Mouse (Mus musculus) MEL (cell line): ENCODE measurements at regions not wholly inside any gene's neighbourhood (a gene's known extent, or its start where the extent isn't known, plus 50 kb on each side); places are given as distances from the start of the nearest gene placed in this dataset.

Experiments used
- DNase-seq: peaks from one replicate; pipeline ENCODE4 v3.0.0; 2011; ENCODE audit warnings: low read depth, low spot score
- H3K27ac ChIP-seq: 2 replicates; pipeline ENCODE4 v1.5.1; 2012; ENCODE audit warnings: low read depth, mild to moderate bottlenecking, control low read depth, low read length, moderate library complexity; ENCODE audit not compliant: control insufficient read depth
- H3K27me3 ChIP-seq, 2 experiments: fragments of 150-350 bp in 1 of 2; sonication (generic) in 1 of 2; 2 replicates each; pipeline ENCODE4 v1.6.1; 2012; ENCODE audit warnings: low read length in 2 of 2, mild to moderate bottlenecking in 2 of 2, improper control_type of control experiment in 1 of 2, moderate library complexity in 1 of 2; ENCODE audit not compliant: insufficient read depth in 2 of 2, control insufficient read depth in 1 of 2
- H3K36me3 ChIP-seq, 2 experiments: 2 replicates each; pipeline ENCODE4 v1.6.1; 2012 to 2014; ENCODE audit warnings: low read length in 2 of 2, improper control_type of control experiment in 1 of 2, inconsistent platforms in 1 of 2, mild to moderate bottlenecking in 1 of 2; ENCODE audit not compliant: insufficient read depth in 2 of 2, control insufficient read depth in 1 of 2
- H3K4me1 ChIP-seq, 2 experiments: fragments of 150-350 bp in 1 of 2; sonication (generic) in 1 of 2; 2 replicates each; pipeline ENCODE4 v1.6.1; 2012; ENCODE audit warnings: low read length in 2 of 2, improper control_type of control experiment in 1 of 2, mild to moderate bottlenecking in 1 of 2; ENCODE audit not compliant: insufficient read depth in 2 of 2, control insufficient read depth in 1 of 2
- H3K4me3 ChIP-seq, 2 experiments: fragments of 150-350 bp in 1 of 2; sonication (generic) in 1 of 2; 2 replicates each; pipeline ENCODE4 v1.5.1; 2012; ENCODE audit warnings: low read depth in 2 of 2, low read length in 2 of 2, mild to moderate bottlenecking in 2 of 2, moderate library complexity in 2 of 2, control low read depth in 1 of 2, improper control_type of control experiment in 1 of 2; ENCODE audit not compliant: control insufficient read depth in 1 of 2, insufficient read depth in 1 of 2
- H3K79me2 ChIP-seq: 2 replicates; pipeline ENCODE4 v1.6.1; 2012; ENCODE audit warnings: mild to moderate bottlenecking, low read length, moderate library complexity; ENCODE audit not compliant: control insufficient read depth, poor library complexity, insufficient read depth
- H3K9ac ChIP-seq: 2 replicates; pipeline ENCODE4 v1.6.1; 2012; ENCODE audit warnings: low read depth, mild to moderate bottlenecking, control low read depth, low read length, moderate library complexity; ENCODE audit not compliant: control insufficient read depth, poor library complexity, severe bottlenecking
- H3K9me3 ChIP-seq: fragments of 150-350 bp; sonication (generic); replicated peaks from 2 replicates; pipeline ENCODE4 v1.6.1; 2012; ENCODE audit warnings: mild to moderate bottlenecking, low read length, improper control_type of control experiment, moderate library complexity; ENCODE audit not compliant: insufficient read depth
- BHLHE40 ChIP-seq: IDR thresholded peaks from 2 replicates; pipeline ENCODE4 v1.6.1; 2012; ENCODE audit warnings: low read depth, mild to moderate bottlenecking, inconsistent platforms, low read length, improper control_type of control experiment, borderline replicate concordance
- CTCF ChIP-seq, 3 experiments: IDR thresholded peaks in 2 of 3; conservative IDR thresholded peaks in 1 of 3; 2 replicates each; pipeline ENCODE4 v1.5.1; 2011 to 2012; ENCODE audit warnings: low read length in 3 of 3, low read depth in 2 of 3, mild to moderate bottlenecking in 2 of 3, improper control_type of control experiment in 1 of 3, inconsistent platforms in 1 of 3, mixed read lengths in 1 of 3, moderate library complexity in 1 of 3; ENCODE audit not compliant: control insufficient read depth in 1 of 3, insufficient read depth in 1 of 3, poor library complexity in 1 of 3, severe bottlenecking in 1 of 3
- E2F4 ChIP-seq: IDR thresholded peaks from 2 replicates; pipeline ENCODE4 v1.6.1; 2011; ENCODE audit warnings: low read depth, low read length, improper control_type of control experiment, borderline replicate concordance
- ELF1 ChIP-seq: IDR thresholded peaks from 2 replicates; pipeline ENCODE4 v1.6.1; 2014; ENCODE audit warnings: low read depth, mild to moderate bottlenecking, inconsistent platforms, low read length, improper control_type of control experiment, moderate library complexity
- EP300 ChIP-seq, 2 experiments: IDR thresholded peaks; 2 replicates each; pipeline ENCODE4 v1.6.1; 2011; ENCODE audit warnings: improper control_type of control experiment in 2 of 2, low read length in 2 of 2, low read depth in 1 of 2, mild to moderate bottlenecking in 1 of 2
- ETS1 ChIP-seq: IDR thresholded peaks from 2 replicates; pipeline ENCODE4 v1.6.1; 2012; ENCODE audit warnings: low read depth, mild to moderate bottlenecking, inconsistent platforms, low read length, improper control_type of control experiment, moderate library complexity
- GABPA ChIP-seq: IDR thresholded peaks from 2 replicates; pipeline ENCODE4 v1.6.1; 2012; ENCODE audit warnings: low read depth, mild to moderate bottlenecking, inconsistent platforms, low read length, improper control_type of control experiment, moderate library complexity
- HCFC1 ChIP-seq: IDR thresholded peaks from 2 replicates; pipeline ENCODE4 v1.6.1; 2012; ENCODE audit warnings: low read depth, mild to moderate bottlenecking, inconsistent platforms, low read length, improper control_type of control experiment, moderate library complexity
- MXI1 ChIP-seq: IDR thresholded peaks from 2 replicates; pipeline ENCODE4 v1.6.1; 2011; ENCODE audit warnings: mild to moderate bottlenecking, low read depth, low read length, improper control_type of control experiment
- MYB ChIP-seq: IDR thresholded peaks from 2 replicates; pipeline ENCODE4 v1.6.1; 2011; ENCODE audit warnings: mild to moderate bottlenecking, low read depth, low read length, improper control_type of control experiment
- MYC ChIP-seq: IDR thresholded peaks from 2 replicates; pipeline ENCODE4 v1.6.1; 2011; ENCODE audit warnings: low read depth, mild to moderate bottlenecking, low read length, improper control_type of control experiment, moderate library complexity
- NELFE ChIP-seq: IDR thresholded peaks from 2 replicates; pipeline ENCODE4 v1.6.1; 2011; ENCODE audit warnings: low read depth, low read length, improper control_type of control experiment
- NRF1 ChIP-seq: IDR thresholded peaks from 2 replicates; pipeline ENCODE4 v1.6.1; 2014; ENCODE audit warnings: low read depth, mild to moderate bottlenecking, inconsistent platforms, low read length, improper control_type of control experiment, moderate library complexity; ENCODE audit not compliant: poor library complexity, insufficient read depth, severe bottlenecking
- POLR2A ChIP-seq, 2 experiments: IDR thresholded peaks; 2 replicates each; pipeline ENCODE4 v1.6.1; 2011 to 2012; ENCODE audit warnings: low read length in 2 of 2, mild to moderate bottlenecking in 2 of 2, control low read depth in 1 of 2, improper control_type of control experiment in 1 of 2, low read depth in 1 of 2, moderate library complexity in 1 of 2; ENCODE audit not compliant: control insufficient read depth in 1 of 2, insufficient read depth in 1 of 2, poor library complexity in 1 of 2
- POLR2AphosphoS2 ChIP-seq: IDR thresholded peaks from 2 replicates; pipeline ENCODE4 v1.6.1; 2011; ENCODE audit warnings: low read length, improper control_type of control experiment
- RCOR1 ChIP-seq: IDR thresholded peaks from 2 replicates; pipeline ENCODE4 v1.6.1; 2012; ENCODE audit warnings: low read depth, mild to moderate bottlenecking, inconsistent platforms, low read length, improper control_type of control experiment
- SIN3A ChIP-seq: IDR thresholded peaks from 2 replicates; pipeline ENCODE4 v1.6.1; 2012; ENCODE audit warnings: low read length, improper control_type of control experiment, inconsistent platforms
- SMC3 ChIP-seq: IDR thresholded peaks from 2 replicates; pipeline ENCODE4 v1.6.1; 2011; ENCODE audit warnings: low read depth, low read length, improper control_type of control experiment
- TBP ChIP-seq: IDR thresholded peaks from 2 replicates; pipeline ENCODE4 v1.8.0; 2011; ENCODE audit warnings: low read depth, low read length, improper control_type of control experiment
- UBTF ChIP-seq: IDR thresholded peaks from 2 replicates; pipeline ENCODE4 v1.6.1; 2012; ENCODE audit warnings: low read depth, mild to moderate bottlenecking, inconsistent platforms, low read length, improper control_type of control experiment, moderate library complexity, borderline replicate concordance; ENCODE audit not compliant: insufficient read depth
- ZC3H11A ChIP-seq: IDR thresholded peaks from 2 replicates; pipeline ENCODE4 v1.6.1; 2012; ENCODE audit warnings: low read depth, mild to moderate bottlenecking, inconsistent platforms, low read length, improper control_type of control experiment
- ZKSCAN1 ChIP-seq: IDR thresholded peaks from 2 replicates; pipeline ENCODE4 v1.6.1; 2012; ENCODE audit warnings: low read depth, mild to moderate bottlenecking, inconsistent platforms, low read length, improper control_type of control experiment, moderate library complexity
- ZNF384 ChIP-seq: IDR thresholded peaks from 2 replicates; pipeline ENCODE4 v1.6.1; 2012; ENCODE audit warnings: low read depth, mild to moderate bottlenecking, inconsistent platforms, low read length, improper control_type of control experiment

DNA sequence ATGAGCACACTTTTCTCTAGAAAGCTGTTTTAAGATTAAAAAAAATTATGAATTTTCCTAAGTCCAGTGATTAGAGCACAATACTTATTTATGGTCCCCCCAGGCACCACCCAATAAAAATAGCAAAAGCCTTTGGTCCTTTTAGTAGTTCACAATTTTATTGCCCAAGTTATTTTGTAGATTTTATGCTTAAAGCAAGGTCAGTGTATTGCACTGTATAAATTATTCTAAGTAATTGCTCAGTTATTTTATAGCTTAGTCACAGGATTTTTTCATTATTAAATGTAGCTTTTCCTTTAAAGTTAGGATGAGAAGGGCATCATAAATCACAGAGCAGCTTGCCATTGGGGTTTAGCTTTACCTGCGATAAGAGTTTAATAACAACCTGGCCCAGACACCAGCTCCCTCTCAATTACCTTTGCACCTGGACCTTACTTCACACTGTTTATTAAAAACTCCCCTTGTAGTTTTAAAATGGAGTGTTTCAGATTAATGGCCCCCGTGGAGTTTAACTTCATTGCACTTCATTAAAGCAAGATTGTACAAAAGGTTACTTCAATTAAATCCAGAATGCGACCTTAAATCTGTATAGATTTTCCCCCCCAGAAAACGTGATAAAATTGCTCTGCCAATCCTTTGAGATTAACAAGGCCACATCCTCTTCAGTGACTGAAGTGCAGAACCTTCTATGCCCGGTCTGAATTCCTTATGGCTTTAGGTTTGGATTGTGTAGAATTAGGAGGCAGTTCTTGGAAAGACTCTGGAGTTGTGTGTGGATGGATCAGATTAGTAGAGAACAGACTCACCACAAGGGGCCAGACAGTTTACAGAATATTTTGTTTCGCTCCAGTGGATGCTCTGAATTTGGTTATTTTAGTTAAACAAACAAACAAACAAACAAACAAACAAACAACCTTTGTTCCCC, 176.1 kb upstream of the Frg1 start:
- H3K36me3 ChIP-seq = no peaks in the 10 kb centered on the region
- H3K27ac ChIP-seq = no peak overlapping the region
- no peak for DNase-seq
- no peak for TF ChIP-seq ZNF384
- no peak for TF ChIP-seq MYB
- TF ChIP-seq EP300 (IDR thresholded peaks at IDR 0.05; ENCODE audit: low read depth in 1 of 2, low read length in 2 of 2) = no peak
- TF ChIP-seq CTCF (IDR thresholded peaks at IDR 0.05 in 2 of 3, conservative IDR thresholded peaks at IDR 0.05 in 1 of 3; ENCODE audit: control insufficient read depth in 1 of 3, insufficient read depth in 1 of 3, low read depth in 2 of 3, low read length in 3 of 3, poor library complexity in 1 of 3, severe bottlenecking in 1 of 3) = no peak
- TF ChIP-seq POLR2A (IDR thresholded peaks at IDR 0.05; ENCODE audit: control insufficient read depth in 1 of 2, insufficient read depth in 1 of 2, low read depth in 1 of 2, low read length in 2 of 2, poor library complexity in 1 of 2) = no peak
- TF ChIP-seq ZKSCAN1 = no peak
- TF ChIP-seq GABPA = no peak
- TF ChIP-seq SIN3A = no peak
- no peak for TF ChIP-seq ZC3H11A
- TF ChIP-seq MXI1 = no peak
- TF ChIP-seq POLR2AphosphoS2 = no peak
- no peak for TF ChIP-seq TBP
- TF ChIP-seq MYC = no peak
- TF ChIP-seq SMC3 = no peak
- TF ChIP-seq ETS1 = no peak
- no peak for TF ChIP-seq BHLHE40
- no peak for TF ChIP-seq ELF1
- no peak for TF ChIP-seq HCFC1
- no peak for TF ChIP-seq NRF1
- no peak overlapping the region for H3K4me3 ChIP-seq
- no peaks in the 10 kb centered on the region for H3K4me1 ChIP-seq
- no peaks in the 10 kb centered on the region for H3K27me3 ChIP-seq
- no peak overlapping the region for H3K9ac ChIP-seq
- H3K9me3 ChIP-seq = no peaks in the 10 kb centered on the region
- H3K79me2 ChIP-seq = no peaks in the 10 kb centered on the region

DNA sequence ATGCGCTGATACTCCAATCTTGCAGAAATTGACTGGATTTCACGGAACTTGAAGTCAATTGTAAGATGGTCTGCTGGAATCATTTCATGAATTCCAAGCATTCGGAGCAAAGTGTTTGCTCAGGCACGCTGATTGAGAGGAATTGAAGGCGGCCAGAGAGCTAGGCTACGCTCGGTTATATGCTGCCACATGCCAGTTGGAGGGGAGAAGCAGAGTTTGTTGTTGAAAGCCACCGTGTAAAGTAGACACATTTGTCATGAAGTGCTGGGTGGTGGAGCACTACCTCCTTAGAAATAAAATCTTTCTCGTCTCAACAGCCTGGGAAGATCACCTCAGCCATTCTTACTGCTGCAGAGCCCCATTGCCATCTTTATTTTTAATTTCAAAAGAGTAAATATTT, 175.3 kb upstream of the Frg1 start:
- Histone ChIP-seq H3K9ac (no peak overlapping the region), H3K4me1 (no peaks in the 10 kb centered on the region), H3K4me3 (no peak overlapping the region), H3K79me2 (no peaks in the 10 kb centered on the region), H3K9me3 (no peaks in the 10 kb centered on the region), H3K36me3 (no peaks in the 10 kb centered on the region), H3K27me3 (no peaks in the 10 kb centered on the region), H3K27ac (no peak overlapping the region)
- DNase-seq = no peak
- TF ChIP-seq UBTF (no peak), NELFE (no peak), ELF1 (no peak), EP300 (IDR thresholded peaks at IDR 0.05; ENCODE audit: low read depth in 1 of 2, low read length in 2 of 2) (no peak), E2F4 (no peak), ZNF384 (no peak), RCOR1 (no peak)
